Mouse (Mus musculus) liver, postnatal 0 days (tissue): ENCODE measurements around the gene Acvr1b. TPM values are rescaled to one million over a fixed set of nuclear protein-coding genes. Genes with fewer than 3 reads are reported as not detected.

ENCODE experiments used
- ATAC-seq: fragments of 200-750 bp; cut with Nextera tagmentation; 2 replicates; pipeline ENCODE4 v1.8.0; 2017; ENCODE audit warnings: mild to moderate bottlenecking, moderate library complexity
- DNase-seq: peaks from one replicate; pipeline ENCODE4 v3.0.0-alpha.2; 2016
- H3K27ac ChIP-seq: fragments of 300-500 bp; sonication (generic); 2 replicates; pipeline ENCODE4 v1.5.1; 2014; ENCODE audit warnings: antibody characterized with exemption, moderate library complexity, mild to moderate bottlenecking, low read depth
- H3K27me3 ChIP-seq: fragments of 300-500 bp; sonication (generic); 2 replicates; pipeline ENCODE4 v1.6.1; 2014; ENCODE audit warnings: low read length, control low read depth, mixed read lengths; ENCODE audit not compliant: insufficient read depth
- H3K36me3 ChIP-seq: fragments of 300-500 bp; sonication (generic); replicated peaks from 2 replicates; pipeline ENCODE4 v1.6.1; 2014; ENCODE audit warnings: mild to moderate bottlenecking, control low read depth, low read length, moderate library complexity, mixed read lengths; ENCODE audit not compliant: insufficient read depth
- H3K4me1 ChIP-seq: fragments of 300-500 bp; sonication (generic); 2 replicates; pipeline ENCODE4 v1.6.1; 2014; ENCODE audit warnings: antibody characterized with exemption, mild to moderate bottlenecking, control low read depth; ENCODE audit not compliant: insufficient read depth
- H3K4me2 ChIP-seq: fragments of 300-500 bp; sonication (generic); 2 replicates; pipeline ENCODE4 v1.6.1; 2014; ENCODE audit warnings: low read depth, mild to moderate bottlenecking, low read length, moderate library complexity, mixed read lengths
- H3K4me3 ChIP-seq: fragments of 300-500 bp; sonication (generic); 2 replicates; pipeline ENCODE4 v1.5.1; 2014; ENCODE audit warnings: low read depth, low read length
- H3K9ac ChIP-seq: fragments of 300-500 bp; sonication (generic); replicated peaks from 2 replicates; pipeline ENCODE4 v1.6.1; 2014; ENCODE audit warnings: mild to moderate bottlenecking, moderate library complexity
- H3K9me3 ChIP-seq: fragments of 300-500 bp; sonication (generic); 2 replicates; pipeline ENCODE4 v1.6.1; 2016; ENCODE audit warnings: mild to moderate bottlenecking, control low read depth, low read length, mixed read lengths
- CTCF ChIP-seq: sonication (generic); IDR thresholded peaks from 2 replicates; pipeline ENCODE4 v1.5.1; 2016; ENCODE audit warnings: antibody characterized with exemption, low read depth
- EP300 ChIP-seq: IDR thresholded peaks from 2 replicates; pipeline ENCODE4 v1.6.1; 2016; ENCODE audit warnings: antibody characterized with exemption, low read depth, mild to moderate bottlenecking
- WGBS: fragments of 180-500 bp; shearing (Covaris S2); extraction: QIAGEN DNeasy Blood & Tissue Kit; methylation state at CpG from one replicate; pipeline ENCODE4 v1.1.7; 2014; ENCODE audit not compliant: insufficient replicate concordance; 5-methylcytosine and 5-hydroxymethylcytosine counted together
- polyA plus RNA-seq: library from polyadenylated mRNA; unstranded; fragments of >200 nt; fragmentation: Nextera tagmentation; extraction: Ambion mirVana; gene quantifications from 2 replicates; pipeline ENCODE4 v1.2.1, GENCODE M21; 2015

The Acvr1b gene
- polyA plus RNA-seq, 1 experiment from 2014 or later = 2.2 TPM

GRCm38 (mm10) chr15:101197497-101198179 lies 23.8 kb downstream of the Acvr1b start:
- peaks cover 25% of the 10 kb centered on the region for H3K36me3 ChIP-seq
- H3K27me3 ChIP-seq = no peaks in the 10 kb centered on the region
- H3K4me2 ChIP-seq = no peak overlapping the region
- H3K27ac ChIP-seq = no peak overlapping the region
- peaks cover 25% of the 10 kb centered on the region for H3K4me1 ChIP-seq
- H3K9me3 ChIP-seq = no peaks in the 10 kb centered on the region
- no peak overlapping the region for H3K9ac ChIP-seq
- ATAC-seq (no peak), DNase-seq (no peak)
- H3K4me3 ChIP-seq = no peak overlapping the region
- no peak for TF ChIP-seq CTCF
- TF ChIP-seq EP300 = no peak
- 85% methylated on average over 15 of the region's 15 CpGs for WGBS

GRCm38 (mm10) chr15:101198218-101198617 lies 24.4 kb downstream of the Acvr1b start:
- ATAC-seq = peak; percentile 71
- Histone ChIP-seq H3K36me3 (peaks cover 29% of the 10 kb centered on the region), H3K27ac (no peak overlapping the region), H3K27me3 (no peaks in the 10 kb centered on the region), H3K9me3 (no peaks in the 10 kb centered on the region), H3K4me3 (no peak overlapping the region), H3K9ac (no peak overlapping the region), H3K4me1 (peaks cover 25% of the 10 kb centered on the region), H3K4me2 (no peak overlapping the region)
- DNase-seq = peak; percentile 72
- TF ChIP-seq EP300 (no peak), CTCF (peak; percentile 93)
- WGBS = 9% methylated on average over 3 of the region's 3 CpGs

GRCm38 (mm10) chr15:101198850-101199249 lies 25.0 kb downstream of the Acvr1b start:
- H3K4me3 ChIP-seq = no peak overlapping the region
- WGBS = 87% methylated on average over 14 of the region's 14 CpGs
- ATAC-seq = no peak
- no peaks in the 10 kb centered on the region for H3K9me3 ChIP-seq
- H3K27ac ChIP-seq = no peak overlapping the region
- no peak for DNase-seq
- no peak overlapping the region for H3K9ac ChIP-seq
- TF ChIP-seq CTCF (peak; percentile 46), EP300 (no peak)
- no peaks in the 10 kb centered on the region for H3K27me3 ChIP-seq
- peaks cover 29% of the 10 kb centered on the region for H3K36me3 ChIP-seq
- peaks cover 20% of the 10 kb centered on the region for H3K4me1 ChIP-seq
- no peak overlapping the region for H3K4me2 ChIP-seq

GRCm38 (mm10) chr15:101200777-101201295 lies 27.0 kb downstream of the Acvr1b start:
- H3K4me1 ChIP-seq = peaks cover 2% of the 10 kb centered on the region; the same call in 1 of the 2 replicates
- ATAC-seq = no peak
- TF ChIP-seq EP300 = no peak
- no peak for TF ChIP-seq CTCF
- no peak overlapping the region for H3K27ac ChIP-seq
- no peak for DNase-seq
- H3K9ac ChIP-seq = no peak overlapping the region
- H3K27me3 ChIP-seq = no peaks in the 10 kb centered on the region
- no peak overlapping the region for H3K4me3 ChIP-seq
- no peak overlapping the region for H3K4me2 ChIP-seq
- H3K36me3 ChIP-seq = peaks cover 34% of the 10 kb centered on the region
- WGBS = 90% methylated on average over 9 of the region's 9 CpGs
- no peaks in the 10 kb centered on the region for H3K9me3 ChIP-seq

- H3K4me2 ChIP-seq = no peak overlapping the region
- no peak overlapping the region for H3K9ac ChIP-seq
- no peaks in the 10 kb centered on the region for H3K4me1 ChIP-seq
- no peak for ATAC-seq
- no peak for TF ChIP-seq CTCF
- TF ChIP-seq EP300 = no peak
- WGBS = 83% methylated on average over 3 of the region's 3 CpGs
- no peak for DNase-seq
- H3K36me3 ChIP-seq = peaks cover 40% of the 10 kb centered on the region
- H3K27ac ChIP-seq = no peak overlapping the region
- H3K4me3 ChIP-seq = no peak overlapping the region
- no peaks in the 10 kb centered on the region for H3K9me3 ChIP-seq
- no peaks in the 10 kb centered on the region for H3K27me3 ChIP-seq
Observed at GRCm38 (mm10) chr15:101201414-101201813, 27.5 kb downstream of the Acvr1b start.

GRCm38 (mm10) chr15:101203673-101204072 lies 29.8 kb downstream of the Acvr1b start:
- Histone ChIP-seq H3K9ac (no peak overlapping the region), H3K27me3 (no peaks in the 10 kb centered on the region), H3K4me1 (no peaks in the 10 kb centered on the region), H3K4me3 (no peak overlapping the region), H3K9me3 (no peaks in the 10 kb centered on the region), H3K36me3 (peaks cover 41% of the 10 kb centered on the region), H3K27ac (no peak overlapping the region), H3K4me2 (no peak overlapping the region)
- no peak for TF ChIP-seq EP300
- TF ChIP-seq CTCF = no peak
- DNase-seq (no peak), ATAC-seq (no peak)
- WGBS = 65% methylated on average over 4 of the region's 4 CpGs
